Comparison of ENCODE assay signal across 9 mouse cellular contexts in the genomic region with DNA sequence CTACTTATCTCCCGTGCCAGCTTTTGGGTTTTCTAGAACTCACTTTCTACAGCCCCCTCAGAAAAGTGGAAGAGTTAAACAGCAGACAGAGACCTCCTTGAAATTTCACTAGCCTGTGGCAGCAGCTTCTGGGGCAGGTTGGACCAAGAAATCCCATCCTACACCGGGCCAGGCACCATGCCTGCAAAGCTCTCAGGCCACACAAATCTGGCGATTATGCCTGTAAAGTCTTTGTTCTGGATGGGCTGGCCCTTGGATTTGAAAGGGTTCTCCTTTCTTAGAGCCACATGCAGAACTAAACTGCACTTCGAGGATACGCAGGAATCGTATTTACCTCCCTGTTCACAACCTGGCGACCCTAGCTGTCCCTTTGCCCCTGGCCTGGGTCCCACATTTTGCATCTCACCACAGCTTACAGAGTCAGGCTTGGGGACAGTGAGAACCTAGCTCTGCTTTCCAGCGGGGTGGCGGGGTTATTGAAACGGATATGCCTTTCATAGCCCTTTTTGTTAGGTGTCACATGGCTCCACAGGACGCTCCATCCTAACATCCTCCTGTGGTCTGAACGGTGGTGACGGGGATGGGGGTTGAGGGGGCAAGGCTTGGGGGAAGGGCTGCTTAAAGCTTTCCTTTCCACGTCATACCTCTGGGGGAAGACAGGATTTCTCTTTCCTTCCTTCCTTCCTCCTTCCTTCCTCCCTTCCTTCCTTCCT.
DNase-seq lines count a peak whose midpoint lies in the region; ATAC-seq and TF ChIP-seq lines count a peak whose summit lies in the region.
"Had no signal": no experiment of that assay in that cellular context is flagged by ENCODE, and none has a peak within 500 bp of the region (broad histone marks: within the 10 kb centered on the region; RNA-seq: fewer than 3 reads in every experiment).

No protein-coding gene starts in this region.

- peak overlapping the region; percentile 53 for H3K4me2 ChIP-seq in liver, embryonic 11.5 days
- peak overlapping the region; percentile 75 for H3K4me2 ChIP-seq in heart, embryonic 16.5 days (ENCODE audit: low read depth, low read length)
- H3K4me2 ChIP-seq in kidney, postnatal 0 days (ENCODE audit: low read length): peak overlapping the region; percentile 76

- no peak overlapping the region for H3K9ac ChIP-seq in liver, embryonic 11.5 days (ENCODE audit: low read depth, low read length)
- peak overlapping the region; percentile 23; the same call in 1 of the 2 replicates for H3K9ac ChIP-seq in heart, embryonic 16.5 days (ENCODE audit: low read length)
- peak overlapping the region; percentile 42; the same call in 1 of the 2 replicates for H3K9ac ChIP-seq in kidney, postnatal 0 days (ENCODE audit: low read depth, low read length)

- H3K4me1 ChIP-seq in liver, embryonic 11.5 days (replicated peaks; ENCODE audit: control insufficient read depth, insufficient read depth, low read length): no peaks in the 10 kb centered on the region
- peaks cover 3% of the 10 kb centered on the region; the same call in 1 of the 2 replicates for H3K4me1 ChIP-seq in heart, embryonic 16.5 days (ENCODE audit: control insufficient read depth, insufficient read depth, low read length)
- H3K4me1 ChIP-seq in kidney, postnatal 0 days (replicated peaks; ENCODE audit: insufficient read depth, low read length): 0 out of 2 replicates have a peak, but pooled peaks cover 6% of the 10 kb centered on the region
- H3K4me1 ChIP-seq in midbrain, embryonic 10.5 days: peaks cover 8% of the 10 kb centered on the region

- H3K4me3 ChIP-seq in liver, embryonic 11.5 days (ENCODE audit: low read depth, low read length): peak overlapping the region; percentile 26; the same call in 1 of the 2 replicates
- peak overlapping the region; percentile 48 for H3K4me3 ChIP-seq in heart, embryonic 16.5 days (ENCODE audit: low read length)
- peak overlapping the region; percentile 32 for H3K4me3 ChIP-seq in kidney, postnatal 0 days (replicated peaks; ENCODE audit: low read depth, low read length)
- peak overlapping the region; percentile 51 for H3K4me3 ChIP-seq in midbrain, embryonic 10.5 days

- no peaks in the 10 kb centered on the region for H3K9me3 ChIP-seq in liver, embryonic 11.5 days (ENCODE audit: control insufficient read depth, low read length)
- H3K9me3 ChIP-seq in heart, embryonic 16.5 days (replicated peaks; ENCODE audit: control insufficient read depth, low read length): no peaks in the 10 kb centered on the region
- H3K9me3 ChIP-seq in kidney, postnatal 0 days (replicated peaks; ENCODE audit: low read length): no peaks in the 10 kb centered on the region
- H3K9me3 ChIP-seq in midbrain, embryonic 10.5 days (replicated peaks): no peaks in the 10 kb centered on the region

- DNase-seq in liver, embryonic 11.5 days (ENCODE audit: low spot score): no peak
- no peak for DNase-seq in liver
- peak; percentile 63 for DNase-seq in embryo, embryonic 11 days
- DNase-seq in kidney, postnatal 0 days (ENCODE audit: low spot score): peak; percentile 63
- DNase-seq in midbrain, embryonic 10.5 days (ENCODE audit: low spot score): peak; percentile 47
- peak; percentile 43 for DNase-seq in thymus, postnatal 25 days

- TF ChIP-seq CTCF in kidney, postnatal 0 days (IDR thresholded peaks at IDR 0.05; ENCODE audit: low read depth): no peak

- ATAC-seq in liver, embryonic 11.5 days (replicated peaks; ENCODE audit: low FRiP score): no peak; the same call in 1 of the 2 replicates
- ATAC-seq in heart, embryonic 16.5 days (replicated peaks; ENCODE audit: extremely low read depth, insufficient read depth, low FRiP score): peak; percentile 70
- peak; percentile 68; the same call in 1 of the 2 replicates for ATAC-seq in kidney, postnatal 0 days (replicated peaks; ENCODE audit: low FRiP score, low read depth)
- no peak for ATAC-seq in monocyte, adult 5-6 weeks (replicated peaks; ENCODE audit: insufficient number of reproducible peaks, low FRiP score, low TSS enrichment, poor library complexity, severe bottlenecking)

- peaks cover 3% of the 10 kb centered on the region; the same call in 1 of the 2 replicates for H3K27me3 ChIP-seq in liver, embryonic 11.5 days (replicated peaks; ENCODE audit: control insufficient read depth, insufficient read depth, low read length)
- H3K27me3 ChIP-seq in heart, embryonic 16.5 days (ENCODE audit: control insufficient read depth, insufficient read depth, low read length): peaks cover 3% of the 10 kb centered on the region; the same call in 1 of the 2 replicates
- no peaks in the 10 kb centered on the region for H3K27me3 ChIP-seq in kidney, postnatal 0 days (ENCODE audit: insufficient read depth, low read length)
- peaks cover 34% of the 10 kb centered on the region for H3K27me3 ChIP-seq in midbrain, embryonic 10.5 days (ENCODE audit: low read depth, poor library complexity, severe bottlenecking)

- H3K36me3 ChIP-seq in liver, embryonic 11.5 days (ENCODE audit: control insufficient read depth, insufficient read depth, low read length): no peaks in the 10 kb centered on the region
- no peaks in the 10 kb centered on the region for H3K36me3 ChIP-seq in heart, embryonic 16.5 days (ENCODE audit: control insufficient read depth, insufficient read depth)
- H3K36me3 ChIP-seq in kidney, postnatal 0 days (ENCODE audit: insufficient read depth, low read length): no peaks in the 10 kb centered on the region
- no peaks in the 10 kb centered on the region for H3K36me3 ChIP-seq in midbrain, embryonic 10.5 days

- 25% methylated on average over 14 of the region's 14 CpGs for WGBS in liver, embryonic 11.5 days
- WGBS in heart, embryonic 16.5 days: 26% methylated on average over 14 of the region's 14 CpGs
- WGBS in kidney, postnatal 0 days: 18% methylated on average over 14 of the region's 14 CpGs
- 25% methylated on average over 14 of the region's 14 CpGs for whole genome bisulfite sequencing in midbrain, embryonic 10.5 days

- H3K27ac ChIP-seq in liver, embryonic 11.5 days (ENCODE audit: low read depth, low read length): no peak overlapping the region
- H3K27ac ChIP-seq in heart, embryonic 16.5 days (ENCODE audit: low read length): no peak overlapping the region
- no peak overlapping the region for H3K27ac ChIP-seq in kidney, postnatal 0 days
- peak overlapping the region; percentile 70 for H3K27ac ChIP-seq in midbrain, embryonic 10.5 days (replicated peaks)
- H3K27ac ChIP-seq: macrophage had no signal

Comparison
In these comparisons a context has a peak if more than half of its experiments do, and no peak if none do; other contexts are left out.
1. ATAC-seq: peak in heart, embryonic 16.5 days (single experiment) and kidney, postnatal 0 days (single experiment); none in liver, embryonic 11.5 days (single experiment) and monocyte, adult 5-6 weeks (single experiment).
2. DNase-seq: peak in embryo, embryonic 11 days (single experiment), kidney, postnatal 0 days (single experiment), midbrain, embryonic 10.5 days (single experiment) and thymus, postnatal 25 days (single experiment); none in liver, embryonic 11.5 days (single experiment) and liver (single experiment).
3. Peak in every context shown above with its lines, with median percentiles within 50 percentile points of each other: H3K4me2 ChIP-seq and H3K4me3 ChIP-seq.